Mouse (Mus musculus): ENCODE measurements around the gene H2-Ab1.

H2-Ab1 gene

GRCm38 (mm10) chr17:34285371-34285770, 27.9 kb downstream of the H2-Ab1 start:
- DNase-seq (ENCODE audit: low read depth, low spot score), result no peak

- DNase-seq (ENCODE audit: low read depth, low spot score), result no peak
Observed at GRCm38 (mm10) chr17:34285848-34286247, 28.4 kb downstream of the H2-Ab1 start.

GRCm38 (mm10) chr17:34286501-34286900, 29.0 kb downstream of the H2-Ab1 start:
- DNase-seq (ENCODE audit: low read depth, low spot score), result no peak

- no peak for DNase-seq (ENCODE audit: low read depth, low spot score)
Observed at GRCm38 (mm10) chr17:34286999-34287398, 29.5 kb downstream of the H2-Ab1 start.

GRCm38 (mm10) chr17:34287648-34288047, 30.2 kb downstream of the H2-Ab1 start, which contains the start of gene H2-Aa:
Gene H2-Aa, minus strand, starts transcription at chr17:34287823.
- DNase-seq (ENCODE audit: low read depth, low spot score), result peak; percentile 80

GRCm38 (mm10) chr17:34288131-34288530, 30.6 kb downstream of the H2-Ab1 start:
- no peak for DNase-seq (ENCODE audit: low read depth, low spot score)

- peak; percentile 90 for DNase-seq (ENCODE audit: low read depth, low spot score)
Observed at GRCm38 (mm10) chr17:34291609-34292008, 34.1 kb downstream of the H2-Ab1 start.

- DNase-seq (ENCODE audit: low read depth, low spot score), result no peak
Observed at GRCm38 (mm10) chr17:34292570-34292969, 35.1 kb downstream of the H2-Ab1 start.

- no peak for DNase-seq (ENCODE audit: low read depth, low spot score)
Observed at GRCm38 (mm10) chr17:34293533-34293932, 36.0 kb downstream of the H2-Ab1 start.

GRCm38 (mm10) chr17:34294249-34294648, 36.8 kb downstream of the H2-Ab1 start:
- DNase-seq (ENCODE audit: low read depth, low spot score), result no peak

- DNase-seq (ENCODE audit: low read depth, low spot score), result no peak
Observed at GRCm38 (mm10) chr17:34295307-34295706, 37.8 kb downstream of the H2-Ab1 start.

GRCm38 (mm10) chr17:34295891-34296794, 38.7 kb downstream of the H2-Ab1 start:
- DNase-seq (ENCODE audit: low read depth, low spot score), result peak; percentile 83

GRCm38 (mm10) chr17:34299356-34299755, 41.9 kb downstream of the H2-Ab1 start:
- no peak for DNase-seq (ENCODE audit: low read depth, low spot score)

GRCm38 (mm10) chr17:34300071-34300470, 42.6 kb downstream of the H2-Ab1 start:
- no peak for DNase-seq (ENCODE audit: low read depth, low spot score)

GRCm38 (mm10) chr17:34300691-34301566, 43.4 kb downstream of the H2-Ab1 start:
- no peak for DNase-seq (ENCODE audit: low read depth, low spot score)

GRCm38 (mm10) chr17:34301670-34302190, 44.2 kb downstream of the H2-Ab1 start:
- DNase-seq (ENCODE audit: low read depth, low spot score), result no peak

GRCm38 (mm10) chr17:34303789-34304188, 46.3 kb downstream of the H2-Ab1 start:
- DNase-seq (ENCODE audit: low read depth, low spot score), result no peak

GRCm38 (mm10) chr17:34304751-34305150, 47.3 kb downstream of the H2-Ab1 start:
- DNase-seq (ENCODE audit: low read depth, low spot score), result peak; percentile 79

- DNase-seq (ENCODE audit: low read depth, low spot score), result peak; percentile 86
Observed at GRCm38 (mm10) chr17:34305380-34306030, 48.0 kb downstream of the H2-Ab1 start, which contains the start of gene H2-Eb1. Gene H2-Eb1, plus strand, starts transcription at chr17:34305867.

GRCm38 (mm10) chr17:34306407-34306806, 48.9 kb downstream of the H2-Ab1 start:
- DNase-seq (ENCODE audit: low read depth, low spot score), result no peak

GRCm38 (mm10) chr17:34307216-34307615, 49.7 kb downstream of the H2-Ab1 start:
- no peak for DNase-seq (ENCODE audit: low read depth, low spot score)
